Mouse (Mus musculus): ENCODE results near the gene Cttn.

DNA sequence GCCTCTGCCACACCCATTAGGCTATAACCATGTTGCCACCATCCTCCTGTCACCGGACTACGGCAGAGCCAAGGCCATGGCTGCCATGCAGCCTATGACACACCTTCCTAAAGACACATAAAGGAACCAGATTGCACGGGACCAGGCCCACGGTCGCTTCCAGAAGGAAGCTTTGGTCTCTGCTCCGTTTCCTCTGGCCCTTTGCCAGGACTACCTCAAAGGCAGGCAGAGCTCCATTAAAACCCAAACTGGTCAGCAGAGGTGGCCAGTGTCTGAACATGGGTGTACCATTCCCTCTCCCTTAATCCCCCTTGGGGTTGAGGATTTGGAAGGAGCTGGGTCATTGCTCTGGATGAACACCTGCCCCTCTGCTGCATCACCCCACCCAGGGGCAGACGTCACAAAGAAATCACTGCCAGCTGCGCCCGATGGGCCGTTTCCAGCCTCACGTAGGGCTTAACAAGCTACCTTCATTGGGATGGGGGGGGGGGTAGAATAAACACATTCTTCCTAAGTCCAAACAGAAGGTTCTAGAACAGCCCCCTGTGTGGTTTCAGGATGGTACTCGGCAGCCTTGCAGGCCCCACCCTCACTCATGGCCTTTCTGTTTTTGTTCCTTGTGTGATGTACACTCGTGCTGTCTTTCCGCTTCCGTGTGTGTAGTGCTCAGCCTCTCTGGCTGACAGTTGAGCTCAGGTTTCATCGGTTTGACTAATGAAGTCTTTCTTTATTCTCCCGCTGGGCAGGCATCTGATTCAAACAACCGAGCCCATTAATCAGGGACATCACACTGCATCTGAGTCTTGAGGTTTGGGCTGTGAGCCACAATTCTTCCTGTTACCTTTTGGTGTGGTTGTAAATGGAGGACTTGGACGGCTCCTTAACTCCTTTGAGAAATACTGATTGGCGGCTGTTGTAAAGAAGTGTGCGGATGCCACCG, 58.6 kb downstream of the Cttn start:
- TF ChIP-seq POLR2A (IDR thresholded peaks at IDR 0.05; ENCODE audit: low read depth, low read length), result no peak
- no peak for TF ChIP-seq CTCF (conservative IDR thresholded peaks at IDR 0.05; ENCODE audit: insufficient read depth, insufficient read length, low read depth, low read length)
